Mouse (Mus musculus) neural tube, embryonic 13.5 days (tissue): ENCODE data around the gene Prss46. TPM values are rescaled to one million over a fixed set of nuclear protein-coding genes. Genes with fewer than 3 reads are reported as not detected.
"Not testable (repeated sequence)": the region's sequence is repeated elsewhere in the genome, so short reads cannot be mapped to it uniquely, and the experiment has no call there.

Source experiments
- ATAC-seq: fragments of 200-750 bp; cut with Nextera tagmentation; 2 replicates; pipeline ENCODE4 v1.8.0; 2017; ENCODE audit warnings: low read depth, mild to moderate bottlenecking, moderate TSS enrichment, moderate library complexity
- H3K27ac ChIP-seq: fragments of 300-500 bp; sonication (generic); replicated peaks from 2 replicates; pipeline ENCODE4 v1.5.1; 2015; ENCODE audit warnings: moderate library complexity, mild to moderate bottlenecking, inconsistent platforms
- H3K27me3 ChIP-seq: fragments of 300-500 bp; sonication (generic); 2 replicates; pipeline ENCODE4 v1.6.1; 2015; ENCODE audit warnings: mild to moderate bottlenecking, inconsistent platforms
- H3K36me3 ChIP-seq: fragments of 300-500 bp; sonication (generic); 2 replicates; pipeline ENCODE4 v1.6.1; 2015; ENCODE audit warnings: mild to moderate bottlenecking, inconsistent platforms
- H3K4me1 ChIP-seq: fragments of 300-500 bp; sonication (generic); replicated peaks from 2 replicates; pipeline ENCODE4 v1.6.1; 2015; ENCODE audit warnings: inconsistent platforms
- H3K4me2 ChIP-seq: fragments of 300-500 bp; sonication (generic); 2 replicates; pipeline ENCODE4 v1.6.1; 2015; ENCODE audit warnings: inconsistent platforms, mild to moderate bottlenecking, moderate library complexity
- H3K4me3 ChIP-seq: fragments of 300-500 bp; sonication (generic); 2 replicates; pipeline ENCODE4 v1.5.1; 2015; ENCODE audit warnings: mild to moderate bottlenecking, inconsistent platforms
- H3K9ac ChIP-seq: fragments of 300-500 bp; sonication (generic); 2 replicates; pipeline ENCODE4 v1.6.1; 2015; ENCODE audit warnings: moderate library complexity, mild to moderate bottlenecking, inconsistent platforms
- H3K9me3 ChIP-seq: fragments of 300-500 bp; sonication (generic); 2 replicates; pipeline ENCODE4 v1.6.1; 2016; ENCODE audit warnings: inconsistent platforms
- WGBS: fragments of 180-500 bp; shearing (Covaris S2); methylation state at CpG from one replicate; pipeline ENCODE4 v1.1.7; 2015; 5-methylcytosine and 5-hydroxymethylcytosine counted together
- polyA plus RNA-seq: library from polyadenylated mRNA; unstranded; fragments of >200 nt; fragmentation: Nextera tagmentation; extraction: Ambion mirVana; gene quantifications from 2 replicates; pipeline ENCODE4 v1.2.1, GENCODE M21; 2015

The Prss46 gene
- not detected in 2 replicates for polyA plus RNA-seq

GRCm38 (mm10) chr9:110844206-110844605 is at the start of gene Prss46:
Gene Prss46, plus strand, starts transcription at chr9:110844506.
- Histone ChIP-seq H3K9me3 (no peaks in the 10 kb centered on the region), H3K27me3 (no peaks in the 10 kb centered on the region), H3K4me3 (no peak within 1 kb of the TSS), H3K27ac (no peak within 1 kb of the TSS), H3K9ac (no peak within 1 kb of the TSS), H3K36me3 (no peaks in the 10 kb centered on the region), H3K4me1 (no peaks in the 10 kb centered on the region), H3K4me2 (no peak within 1 kb of the TSS)
- 84% methylated on average over 10 of the region's 10 CpGs for WGBS
- no peak for ATAC-seq

DNA sequence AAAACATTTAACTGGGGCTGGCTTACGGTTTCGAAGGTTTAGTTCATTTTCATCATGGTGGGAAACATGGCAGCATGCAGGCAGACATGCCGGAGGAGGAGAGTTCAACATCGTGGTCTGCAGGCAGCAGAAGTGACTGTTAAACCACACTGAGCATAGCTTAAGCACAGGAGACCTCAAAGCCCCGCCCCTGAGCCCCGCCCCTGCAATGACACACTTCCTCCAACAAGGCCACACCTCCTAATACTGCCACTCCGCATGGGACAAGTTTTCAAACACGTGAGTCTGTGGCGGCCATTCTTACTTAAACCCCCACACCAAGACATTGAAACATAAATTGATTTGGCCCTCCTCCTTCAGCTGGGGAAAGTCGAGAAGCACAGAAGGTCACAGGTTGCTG is 47.3 kb upstream of the Prss46 start:
- Histone ChIP-seq H3K9me3 (no peaks in the 10 kb centered on the region), H3K27ac (no peak overlapping the region), H3K27me3 (no peaks in the 10 kb centered on the region), H3K4me2 (no peak overlapping the region), H3K9ac (no peak overlapping the region), H3K4me3 (no peak overlapping the region), H3K4me1 (no peaks in the 10 kb centered on the region), H3K36me3 (no peaks in the 10 kb centered on the region)
- 82% methylated on average over 10 of the region's 10 CpGs for WGBS
- no peak for ATAC-seq

- Histone ChIP-seq H3K27me3 (no peaks in the 10 kb centered on the region), H3K4me2 (no peak within 1 kb of the TSS), H3K9ac (no peak within 1 kb of the TSS), H3K4me1 (no peaks in the 10 kb centered on the region), H3K4me3 (no peak within 1 kb of the TSS), H3K9me3 (no peaks in the 10 kb centered on the region), H3K27ac (no peak within 1 kb of the TSS), H3K36me3 (no peaks in the 10 kb centered on the region)
- WGBS: 96% methylated on average over 14 of the region's 14 CpGs
- no peak for ATAC-seq
These were observed 46.4 kb upstream of the Prss46 start, which contains the start of gene Prss42 for GRCm38 (mm10) chr9:110797866-110798265. Gene Prss42, plus strand, starts transcription at chr9:110798166.

DNA sequence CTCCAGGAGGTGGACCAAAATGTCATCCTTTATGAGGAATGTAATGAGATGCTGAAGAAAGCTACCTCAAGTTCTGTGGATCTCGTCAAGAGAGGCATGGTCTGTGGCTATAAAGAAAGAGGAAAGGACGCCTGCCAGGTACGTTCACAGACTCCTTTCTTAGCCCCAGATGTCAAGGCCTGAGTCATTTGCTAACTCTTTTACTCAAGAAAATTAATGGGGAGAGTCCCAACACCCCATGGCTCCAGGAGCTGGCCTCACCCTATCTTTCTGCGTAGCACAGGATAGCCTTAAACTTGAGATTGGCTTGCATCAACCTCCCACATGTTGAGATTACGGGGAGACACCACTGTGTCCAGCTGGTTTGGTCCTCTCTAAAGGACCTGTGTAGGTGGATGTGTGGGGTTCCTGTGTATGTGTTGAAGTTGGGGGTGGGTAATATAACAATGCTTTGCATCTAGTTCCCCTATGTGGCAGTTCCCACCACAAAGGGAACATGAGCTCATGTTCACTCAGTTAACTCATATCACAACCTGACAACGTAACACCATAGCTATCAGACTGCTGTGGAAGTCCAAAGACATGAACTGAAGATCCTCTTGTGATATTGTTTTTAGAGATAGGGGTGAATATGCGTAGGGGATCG is 43.3 kb upstream of the Prss46 start:
- H3K9me3 ChIP-seq: no peaks in the 10 kb centered on the region
- 89% methylated on average over 8 of the region's 8 CpGs for WGBS
- no peak overlapping the region for H3K9ac ChIP-seq
- H3K27ac ChIP-seq: no peak overlapping the region
- H3K4me3 ChIP-seq: no peak overlapping the region
- H3K4me2 ChIP-seq: no peak overlapping the region
- ATAC-seq: no peak
- H3K36me3 ChIP-seq: no peaks in the 10 kb centered on the region
- no peaks in the 10 kb centered on the region for H3K4me1 ChIP-seq
- no peaks in the 10 kb centered on the region for H3K27me3 ChIP-seq

GRCm38 (mm10) chr9:110803294-110803693 is 41.0 kb upstream of the Prss46 start:
- Histone ChIP-seq H3K27ac (no peak overlapping the region), H3K27me3 (no peaks in the 10 kb centered on the region), H3K4me2 (no peak overlapping the region), H3K4me1 (no peaks in the 10 kb centered on the region), H3K9me3 (no peaks in the 10 kb centered on the region), H3K4me3 (no peak overlapping the region), H3K9ac (no peak overlapping the region), H3K36me3 (no peaks in the 10 kb centered on the region)
- 81% methylated on average over 4 of the region's 4 CpGs for WGBS
- ATAC-seq: no peak

- Histone ChIP-seq H3K4me3 (no peak overlapping the region), H3K27ac (no peak overlapping the region), H3K9me3 (no peaks in the 10 kb centered on the region), H3K9ac (no peak overlapping the region), H3K27me3 (no peaks in the 10 kb centered on the region), H3K36me3 (no peaks in the 10 kb centered on the region), H3K4me2 (no peak overlapping the region), H3K4me1 (no peaks in the 10 kb centered on the region)
- WGBS: 90% methylated on average over 4 of the region's 4 CpGs
- ATAC-seq: no peak
These were observed 34.3 kb upstream of the Prss46 start for GRCm38 (mm10) chr9:110810051-110810450.

DNA sequence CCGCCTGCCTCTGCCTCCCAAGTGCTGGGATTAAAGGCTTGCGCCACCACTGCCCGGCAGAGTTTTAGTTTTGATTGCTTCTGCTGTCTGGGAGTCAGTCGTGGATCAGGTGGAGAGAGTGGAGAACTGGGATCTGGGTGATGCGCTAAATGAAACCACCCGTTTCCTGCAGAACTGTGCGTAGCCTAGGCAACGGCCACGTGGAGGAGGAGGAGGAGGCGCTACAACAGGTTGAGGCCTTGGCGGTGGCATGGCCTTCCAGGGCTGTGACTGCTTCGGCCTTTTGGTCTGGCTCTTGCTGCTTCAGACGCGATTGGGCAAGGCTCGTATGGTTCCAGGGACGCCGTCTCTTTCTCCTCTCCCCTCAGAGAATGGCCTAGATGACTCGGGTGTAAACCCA is 30.5 kb upstream of the Prss46 start, which contains the start of gene Prss44:
TSS of gene Prss44 (plus strand) at position 206 of the 400 bp plus-strand sequence.
- ATAC-seq: no peak

GRCm38 (mm10) chr9:110820546-110820945 is 23.8 kb upstream of the Prss46 start:
- not testable (repeated sequence) for H3K27ac ChIP-seq, H3K4me2 ChIP-seq, H3K4me3 ChIP-seq, H3K27me3 ChIP-seq, ATAC-seq, H3K36me3 ChIP-seq, H3K4me1 ChIP-seq, H3K9me3 ChIP-seq, H3K9ac ChIP-seq

More for the DNA sequence above, 30.5 kb upstream of the Prss46 start, which contains the start of gene Prss44:
- H3K9me3 ChIP-seq: no peaks in the 10 kb centered on the region
- no peaks in the 10 kb centered on the region for H3K27me3 ChIP-seq
- no peak within 1 kb of the TSS for H3K27ac ChIP-seq
- H3K36me3 ChIP-seq: no peaks in the 10 kb centered on the region
- H3K4me1 ChIP-seq: no peaks in the 10 kb centered on the region
- H3K4me2 ChIP-seq: no peak within 1 kb of the TSS
- H3K4me3 ChIP-seq: no peak within 1 kb of the TSS
- no peak within 1 kb of the TSS for H3K9ac ChIP-seq
- 62% methylated on average over 18 of the region's 18 CpGs for WGBS

DNA sequence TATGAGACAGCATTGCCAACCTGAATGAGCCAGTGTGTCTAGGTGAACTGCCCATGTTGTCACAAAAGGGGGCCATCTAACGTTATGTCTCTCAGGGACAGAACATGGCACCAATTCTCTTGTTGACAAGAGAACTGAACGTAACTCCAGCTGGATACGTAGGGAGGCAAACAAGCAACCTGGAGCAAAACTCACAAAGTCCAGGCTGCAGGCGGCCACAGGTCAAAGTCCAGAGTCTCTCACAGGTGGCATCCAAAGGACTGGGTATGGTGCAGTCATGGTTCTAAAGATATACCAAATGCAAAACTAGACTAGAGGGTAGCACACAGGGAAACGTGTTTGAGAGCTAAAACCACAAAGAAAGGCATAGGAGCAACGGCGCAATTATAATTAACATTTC is 22.9 kb upstream of the Prss46 start:
- ATAC-seq: no peak
- Histone ChIP-seq H3K4me1 (no peaks in the 10 kb centered on the region), H3K27me3 (no peaks in the 10 kb centered on the region), H3K36me3 (no peaks in the 10 kb centered on the region), H3K4me3 (no peak overlapping the region), H3K9ac (no peak overlapping the region), H3K4me2 (no peak overlapping the region), H3K9me3 (no peaks in the 10 kb centered on the region), H3K27ac (no peak overlapping the region)
- 87% methylated on average over 7 of the region's 7 CpGs for WGBS

- H3K4me1 ChIP-seq: no peaks in the 10 kb centered on the region
- WGBS: 89% methylated on average over 4 of the region's 4 CpGs
- no peak for ATAC-seq
- no peaks in the 10 kb centered on the region for H3K36me3 ChIP-seq
- no peaks in the 10 kb centered on the region; the same call in 1 of the 2 replicates for H3K27me3 ChIP-seq
- no peaks in the 10 kb centered on the region for H3K9me3 ChIP-seq
- H3K4me2 ChIP-seq: no peak overlapping the region
- no peak overlapping the region for H3K27ac ChIP-seq
- H3K4me3 ChIP-seq: no peak overlapping the region
- H3K9ac ChIP-seq: no peak overlapping the region
These were observed 18.9 kb upstream of the Prss46 start for GRCm38 (mm10) chr9:110825426-110825825.

DNA sequence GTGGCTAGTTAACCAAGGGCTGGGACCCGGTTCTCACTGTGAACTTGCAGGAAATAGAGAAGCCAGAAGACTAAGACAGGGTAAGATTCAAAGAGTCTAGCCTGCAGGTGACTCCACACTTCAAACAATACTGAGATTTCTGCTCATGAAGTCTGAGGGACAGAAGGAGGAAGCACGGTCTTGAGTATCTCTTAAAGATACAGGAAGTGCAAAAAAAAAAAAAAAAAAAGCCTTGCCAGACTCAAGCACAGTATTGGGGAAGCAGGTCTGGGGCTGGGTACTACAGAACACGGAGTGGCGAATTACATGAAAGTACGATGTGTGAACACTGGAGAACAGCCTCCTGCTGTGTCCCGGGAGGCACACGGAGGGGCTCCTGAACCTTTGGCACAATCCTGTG is 18.5 kb upstream of the Prss46 start:
- no peak overlapping the region for H3K4me2 ChIP-seq
- no peak overlapping the region for H3K4me3 ChIP-seq
- H3K9ac ChIP-seq: no peak overlapping the region
- no peaks in the 10 kb centered on the region for H3K4me1 ChIP-seq
- no peak overlapping the region for H3K27ac ChIP-seq
- ATAC-seq: no peak
- WGBS: 79% methylated on average over 7 of the region's 7 CpGs
- no peaks in the 10 kb centered on the region; the same call in 1 of the 2 replicates for H3K27me3 ChIP-seq
- no peaks in the 10 kb centered on the region for H3K36me3 ChIP-seq
- no peaks in the 10 kb centered on the region for H3K9me3 ChIP-seq

- Histone ChIP-seq H3K27me3 (no peaks in the 10 kb centered on the region; the same call in 1 of the 2 replicates), H3K9ac (no peak within 1 kb of the TSS), H3K4me3 (no peak within 1 kb of the TSS), H3K4me1 (no peaks in the 10 kb centered on the region), H3K9me3 (no peaks in the 10 kb centered on the region), H3K36me3 (no peaks in the 10 kb centered on the region), H3K27ac (no peak within 1 kb of the TSS), H3K4me2 (no peak within 1 kb of the TSS)
- no peak for ATAC-seq
- WGBS: 87% methylated on average over 3 of the region's 3 CpGs
These were observed 17.9 kb upstream of the Prss46 start, which contains the start of gene Prss43 for GRCm38 (mm10) chr9:110826390-110826789. Gene Prss43, plus strand, starts transcription at chr9:110826690.

DNA sequence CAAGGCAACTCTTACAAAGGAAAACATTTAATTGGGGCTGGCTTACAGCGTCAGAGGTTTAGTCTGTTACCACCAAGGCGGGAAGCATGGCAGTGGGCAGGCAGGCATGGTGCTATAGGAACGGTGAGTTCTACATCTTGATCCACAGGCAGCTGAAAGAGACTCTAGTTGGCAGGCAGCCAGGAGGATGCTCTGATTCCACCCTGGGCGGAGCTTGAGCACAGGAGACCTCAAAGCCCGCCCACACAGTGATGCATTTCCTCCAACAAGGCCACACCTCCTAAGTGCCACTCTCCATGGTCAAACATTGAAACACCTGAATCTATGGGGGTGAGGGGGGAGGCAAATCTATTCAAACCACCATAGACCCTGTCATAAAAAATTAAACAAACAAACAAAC is 11.3 kb upstream of the Prss46 start:
- H3K27me3 ChIP-seq: no peaks in the 10 kb centered on the region; the same call in 1 of the 2 replicates
- no peak for ATAC-seq
- no peaks in the 10 kb centered on the region for H3K9me3 ChIP-seq
- H3K4me1 ChIP-seq: no peaks in the 10 kb centered on the region
- no peak overlapping the region for H3K9ac ChIP-seq
- H3K4me3 ChIP-seq: no peak overlapping the region
- H3K36me3 ChIP-seq: no peaks in the 10 kb centered on the region
- no peak overlapping the region for H3K4me2 ChIP-seq
- 72% methylated on average over 5 of the region's 5 CpGs for WGBS
- H3K27ac ChIP-seq: no peak overlapping the region
